Mouse (Mus musculus): Measurements from ENCODE around the gene Gfap.

DNA sequence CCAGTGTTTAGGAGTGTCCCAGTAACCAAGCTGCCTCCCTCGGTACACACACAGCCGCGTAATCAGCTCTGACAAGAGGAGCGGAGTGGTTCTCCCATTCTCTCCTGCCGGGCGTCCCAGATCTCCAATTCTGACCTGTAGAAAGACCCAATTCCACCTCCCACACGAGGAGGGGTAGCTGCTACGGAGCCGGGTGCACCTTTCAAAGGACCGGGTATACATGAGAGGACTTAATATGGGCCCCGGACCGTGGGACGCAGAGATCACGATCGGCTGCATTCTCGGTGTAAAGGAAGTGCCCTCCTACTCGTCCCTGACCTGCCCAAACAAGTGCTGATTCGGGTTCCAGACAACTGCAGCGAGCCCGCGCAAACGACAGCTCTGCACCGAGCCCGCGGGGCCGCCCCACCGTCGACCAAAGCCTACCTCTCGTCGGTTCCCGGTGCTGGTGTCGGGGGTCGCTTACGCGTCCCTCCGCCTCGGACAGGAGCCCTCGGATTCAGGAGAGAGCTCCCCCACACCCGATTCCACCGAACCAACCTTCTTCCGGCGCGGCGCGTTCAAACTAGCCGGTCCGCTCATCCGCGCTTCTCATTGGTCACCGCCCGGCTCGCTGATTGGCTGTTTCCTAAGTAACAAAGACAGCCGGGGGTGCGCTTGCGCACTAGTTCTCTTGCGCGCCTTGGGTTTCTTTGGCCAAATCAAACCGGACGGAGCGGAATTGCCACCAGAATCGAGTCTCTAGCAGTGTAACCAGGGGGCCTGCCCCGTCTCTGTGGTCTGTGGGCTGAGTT lies 24.0 kb upstream of the Gfap start, which contains the start of gene Kif18b:
- TF ChIP-seq HCFC1 (IDR thresholded peaks at IDR 0.05; ENCODE audit: borderline replicate concordance, insufficient read depth, low read length) (no peak), ZC3H11A (IDR thresholded peaks at IDR 0.05; ENCODE audit: borderline replicate concordance, low read depth, low read length) (no peak), MAFK (IDR thresholded peaks at IDR 0.05; ENCODE audit: insufficient read depth, low read depth, low read length) (no peak), CHD2 (IDR thresholded peaks at IDR 0.05; ENCODE audit: low read depth, low read length) (peak; percentile 70; the same call in 1 of the 2 replicates), ZNF384 (IDR thresholded peaks at IDR 0.05; ENCODE audit: low read depth, low read length) (no peak)

All from ES-E14 (cell line).